Mouse (Mus musculus) megakaryocyte, embryonic 14.5 days (primary cell): ENCODE measurements around the gene Ptprn. TPM values are rescaled to one million over a fixed set of nuclear protein-coding genes. Genes with fewer than 3 reads are reported as not detected.

ENCODE experiments used
- H3K27me3 ChIP-seq: replicated peaks from 2 replicates; pipeline ENCODE3; 2012; ENCODE audit warnings: inconsistent platforms
- H3K36me3 ChIP-seq: replicated peaks from 2 replicates; pipeline ENCODE3; 2012; ENCODE audit warnings: low read length, inconsistent platforms, mixed read lengths
- H3K4me1 ChIP-seq: 2 replicates; pipeline ENCODE4 v1.6.1; 2012; ENCODE audit warnings: inconsistent platforms
- H3K4me3 ChIP-seq: replicated peaks from 2 replicates; pipeline ENCODE3; 2012; ENCODE audit warnings: moderate library complexity, mild to moderate bottlenecking, inconsistent platforms
- H3K9me3 ChIP-seq: 2 replicates; pipeline ENCODE4 v1.6.1; 2012; ENCODE audit warnings: inconsistent platforms
- FLI1 ChIP-seq: IDR thresholded peaks from 2 replicates; pipeline ENCODE4 v1.6.1; 2012; ENCODE audit warnings: low read length, inconsistent platforms, mixed read lengths
- GATA1 ChIP-seq: IDR thresholded peaks from 3 replicates; pipeline ENCODE4 v1.6.1; 2012; ENCODE audit warnings: mixed read lengths, low read length, inconsistent platforms, borderline replicate concordance
- polyA plus RNA-seq: library from polyadenylated mRNA; stranded (reverse); fragments of >175 nt; gene quantifications from 2 replicates; pipeline ENCODE4 v1.2.3, GENCODE M21; 2012; ENCODE audit warnings: low replicate concordance; ENCODE audit not compliant: insufficient read depth

The Ptprn gene
- polyA plus RNA-seq, 1 experiment = 12.4 TPM

GRCm38 (mm10) chr1:75284911-75285310 lies 20.6 kb upstream of the Ptprn start:
- peaks cover 33% of the 10 kb centered on the region for H3K9me3 ChIP-seq
- H3K27me3 ChIP-seq = peaks cover 26% of the 10 kb centered on the region
- no peaks in the 10 kb centered on the region for H3K4me1 ChIP-seq
- no peaks in the 10 kb centered on the region for H3K36me3 ChIP-seq
- H3K4me3 ChIP-seq = no peak overlapping the region
- no peak for TF ChIP-seq GATA1
- TF ChIP-seq FLI1 = no peak

GRCm38 (mm10) chr1:75283017-75283416 lies 18.7 kb upstream of the Ptprn start:
- H3K4me1 ChIP-seq = no peaks in the 10 kb centered on the region
- peaks cover 25% of the 10 kb centered on the region for H3K27me3 ChIP-seq
- no peak for TF ChIP-seq FLI1
- TF ChIP-seq GATA1 = no peak
- no peak overlapping the region for H3K4me3 ChIP-seq
- no peaks in the 10 kb centered on the region for H3K36me3 ChIP-seq
- peaks cover 37% of the 10 kb centered on the region for H3K9me3 ChIP-seq

GRCm38 (mm10) chr1:75278228-75278627 lies 13.9 kb upstream of the Ptprn start, which contains the start of gene Resp18:
Resp18 (minus strand) TSS chr1:75278415.
- no peaks in the 10 kb centered on the region for H3K36me3 ChIP-seq
- TF ChIP-seq FLI1 (no peak), GATA1 (no peak)

GRCm38 (mm10) chr1:75277195-75278188 lies 13.2 kb upstream of the Ptprn start:
- Histone ChIP-seq H3K36me3 (no peaks in the 10 kb centered on the region), H3K27me3 (peaks cover 32% of the 10 kb centered on the region), H3K4me3 (no peak overlapping the region), H3K4me1 (no peaks in the 10 kb centered on the region), H3K9me3 (peaks cover 26% of the 10 kb centered on the region)
- no peak for TF ChIP-seq FLI1
- TF ChIP-seq GATA1 = no peak

More at GRCm38 (mm10) chr1:75278228-75278627, 13.9 kb upstream of the Ptprn start, which contains the start of gene Resp18:
- H3K4me3 ChIP-seq = no peak within 1 kb of the TSS
- peaks cover 35% of the 10 kb centered on the region for H3K27me3 ChIP-seq
- H3K4me1 ChIP-seq = no peaks in the 10 kb centered on the region
- peaks cover 31% of the 10 kb centered on the region for H3K9me3 ChIP-seq

- peaks cover 44% of the 10 kb centered on the region for H3K27me3 ChIP-seq
- H3K4me1 ChIP-seq = peaks cover 31% of the 10 kb centered on the region
These were observed 1.0 kb downstream of the Ptprn start for GRCm38 (mm10) chr1:75262969-75263951.

GRCm38 (mm10) chr1:75261278-75261677 lies 3.0 kb downstream of the Ptprn start:
- H3K27me3 ChIP-seq = peaks cover 55% of the 10 kb centered on the region
- no peak for TF ChIP-seq FLI1
- H3K4me1 ChIP-seq = peaks cover 36% of the 10 kb centered on the region

More at GRCm38 (mm10) chr1:75262969-75263951, 1.0 kb downstream of the Ptprn start:
- Histone ChIP-seq H3K4me3 (peak overlapping the region; percentile 90), H3K36me3 (no peaks in the 10 kb centered on the region), H3K9me3 (no peaks in the 10 kb centered on the region)
- TF ChIP-seq FLI1 = no peak

GRCm38 (mm10) chr1:75255516-75256046 lies 8.7 kb downstream of the Ptprn start:
- Histone ChIP-seq H3K9me3 (no peaks in the 10 kb centered on the region), H3K4me1 (peaks cover 59% of the 10 kb centered on the region), H3K27me3 (peaks cover 20% of the 10 kb centered on the region), H3K36me3 (no peaks in the 10 kb centered on the region), H3K4me3 (no peak overlapping the region)
- TF ChIP-seq FLI1 (no peak), GATA1 (no peak)

More at GRCm38 (mm10) chr1:75261278-75261677, 3.0 kb downstream of the Ptprn start:
- Histone ChIP-seq H3K4me3 (no peak overlapping the region), H3K9me3 (no peaks in the 10 kb centered on the region), H3K36me3 (no peaks in the 10 kb centered on the region)

- Histone ChIP-seq H3K36me3 (peaks cover 2% of the 10 kb centered on the region), H3K9me3 (no peaks in the 10 kb centered on the region), H3K4me1 (peaks cover 68% of the 10 kb centered on the region), H3K27me3 (peaks cover 15% of the 10 kb centered on the region), H3K4me3 (no peak overlapping the region)
- no peak for TF ChIP-seq GATA1
- no peak for TF ChIP-seq FLI1
These were observed 9.7 kb downstream of the Ptprn start for GRCm38 (mm10) chr1:75254625-75255013.
